Mouse (Mus musculus) bone marrow, adult 2 months (tissue): ENCODE results near the gene Vldlr.

ENCODE experiments used
- CTCF ChIP-seq: fragments of 200-500 bp; IDR thresholded peaks from 2 replicates; pipeline ENCODE4 v1.5.1; 2011; ENCODE audit warnings: low read length, control low read depth; ENCODE audit not compliant: control insufficient read depth, insufficient read depth
- POLR2A ChIP-seq: fragments of 200-500 bp; IDR thresholded peaks from 2 replicates; pipeline ENCODE4 v1.6.1; 2011; ENCODE audit warnings: low read depth, mild to moderate bottlenecking, control low read depth, low read length, borderline replicate concordance; ENCODE audit not compliant: control insufficient read depth

DNA sequence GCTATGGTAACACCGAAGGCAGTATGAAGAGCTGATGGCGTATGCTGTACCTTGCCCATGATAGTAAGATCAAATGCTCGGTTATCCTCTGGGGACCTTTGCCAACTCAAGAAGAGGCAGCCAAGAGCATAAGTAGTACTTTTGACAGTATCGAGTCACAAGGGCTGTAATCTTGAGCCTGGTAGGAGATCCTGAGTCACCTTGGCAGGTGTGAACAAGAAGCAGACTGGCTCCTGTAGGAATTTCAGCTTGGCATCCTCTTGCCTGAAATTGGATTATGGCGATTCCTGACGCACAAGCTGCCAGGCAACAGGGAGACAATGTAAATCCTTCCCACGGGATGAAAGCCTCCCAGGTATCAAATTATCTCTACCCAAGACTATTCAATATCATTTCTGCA lies 32.8 kb upstream of the Vldlr start:
- TF ChIP-seq CTCF (no peak), POLR2A (no peak)
